ENCODE assay signal across 8 mouse cellular contexts in the genomic region with DNA sequence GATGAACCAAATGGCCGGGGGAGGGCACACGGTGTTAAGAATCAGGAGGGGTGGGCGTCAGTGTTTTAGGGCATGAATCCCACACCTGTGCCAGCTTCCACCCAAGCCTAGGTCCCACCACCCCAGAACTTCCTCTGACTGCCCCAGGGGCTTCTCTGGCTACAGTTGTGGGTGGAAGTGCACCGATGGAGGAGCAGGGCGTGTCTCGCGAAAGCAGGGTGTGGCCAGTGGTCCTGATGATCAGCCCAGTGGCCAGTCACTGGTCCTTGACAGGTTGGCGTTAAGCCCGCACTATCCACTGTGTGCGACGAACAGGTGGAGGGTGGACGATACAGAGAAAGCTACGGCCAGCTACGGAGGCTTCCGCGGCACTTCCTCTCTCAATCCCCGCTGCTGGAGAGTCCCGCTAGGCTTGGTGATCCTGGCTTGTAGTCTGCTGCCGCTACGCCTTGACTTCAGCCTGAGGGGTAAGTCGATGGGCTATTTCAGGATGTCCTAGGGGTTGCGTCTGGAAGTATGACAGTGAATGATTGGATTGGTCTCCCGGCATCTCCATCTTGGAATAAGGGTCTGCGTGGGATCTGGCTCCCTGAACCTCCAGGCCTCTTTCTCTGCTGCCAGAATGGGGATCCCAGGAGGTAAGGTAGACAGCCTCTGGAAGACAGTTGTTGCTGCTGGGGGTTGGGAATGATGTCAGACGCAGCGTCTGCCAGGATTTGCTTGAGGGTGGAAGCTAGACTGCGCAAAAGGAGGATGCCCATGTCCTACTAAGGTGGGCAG. TPM values are rescaled to one million over a fixed set of nuclear protein-coding genes. Genes with fewer than 3 reads are reported as not detected.
DNase-seq lines count a peak whose midpoint lies in the region; ATAC-seq lines count a peak whose summit lies in the region.

No protein-coding gene starts in this region.

- peak overlapping the region; percentile 61 for H3K9ac ChIP-seq in kidney, embryonic 16.5 days (replicated peaks; ENCODE audit: low read length)
- H3K9ac ChIP-seq in liver, embryonic 11.5 days (ENCODE audit: low read depth, low read length): peak overlapping the region; percentile 61
- peak overlapping the region; percentile 29 for H3K9ac ChIP-seq in stomach, embryonic 15.5 days

- H3K4me1 ChIP-seq in kidney, embryonic 16.5 days (ENCODE audit: insufficient read depth, low read length): peaks cover 10% of the 10 kb centered on the region; the same call in 1 of the 2 replicates
- H3K4me1 ChIP-seq in liver, embryonic 11.5 days (replicated peaks; ENCODE audit: control insufficient read depth, insufficient read depth, low read length): peaks cover 22% of the 10 kb centered on the region
- peaks cover 9% of the 10 kb centered on the region; the same call in 1 of the 2 replicates for H3K4me1 ChIP-seq in stomach, embryonic 15.5 days

- H3K4me3 ChIP-seq in kidney, embryonic 16.5 days (ENCODE audit: low read length): peak overlapping the region; percentile 65
- H3K4me3 ChIP-seq in liver, embryonic 11.5 days (ENCODE audit: low read depth, low read length): peak overlapping the region; percentile 61
- H3K4me3 ChIP-seq in stomach, embryonic 15.5 days (replicated peaks): peak overlapping the region; percentile 50

- 5% methylated on average over 27 of the region's 27 CpGs for WGBS in kidney, embryonic 16.5 days
- 3% methylated on average over 27 of the region's 27 CpGs for WGBS in liver, embryonic 11.5 days
- 5% methylated on average over 27 of the region's 27 CpGs for WGBS in stomach, embryonic 15.5 days

- H3K36me3 ChIP-seq in kidney, embryonic 16.5 days (ENCODE audit: insufficient read depth, low read length): no peaks in the 10 kb centered on the region
- no peaks in the 10 kb centered on the region for H3K36me3 ChIP-seq in liver, embryonic 11.5 days (ENCODE audit: control insufficient read depth, insufficient read depth, low read length)
- no peaks in the 10 kb centered on the region for H3K36me3 ChIP-seq in stomach, embryonic 15.5 days

- peak overlapping the region; percentile 99 for H3K4me2 ChIP-seq in kidney, embryonic 16.5 days (replicated peaks; ENCODE audit: low read depth, low read length)
- peak overlapping the region; percentile 100 for H3K4me2 ChIP-seq in liver, embryonic 11.5 days
- peak overlapping the region; percentile 98 for H3K4me2 ChIP-seq in stomach, embryonic 15.5 days

- H3K9me3 ChIP-seq in kidney, embryonic 16.5 days (ENCODE audit: low read length): 0 out of 2 replicates have a peak, but pooled peaks cover 2% of the 10 kb centered on the region
- no peaks in the 10 kb centered on the region for H3K9me3 ChIP-seq in liver, embryonic 11.5 days (ENCODE audit: control insufficient read depth, low read length)
- H3K9me3 ChIP-seq in stomach, embryonic 15.5 days: no peaks in the 10 kb centered on the region

- peak; percentile 30 for DNase-seq in ovary, postnatal 36 days (ENCODE audit: low spot score)
- DNase-seq in ovary, postnatal 10 days (ENCODE audit: low spot score): no peak
- peak; percentile 33 for DNase-seq in embryo, embryonic 11 days
- DNase-seq in liver, embryonic 11.5 days (ENCODE audit: low spot score): peak; percentile 56

- H3K27me3 ChIP-seq in kidney, embryonic 16.5 days (ENCODE audit: insufficient read depth, low read length): peaks cover 4% of the 10 kb centered on the region
- no peaks in the 10 kb centered on the region for H3K27me3 ChIP-seq in liver, embryonic 11.5 days (replicated peaks; ENCODE audit: control insufficient read depth, insufficient read depth, low read length)
- 0 out of 2 replicates have a peak, but pooled peaks cover 7% of the 10 kb centered on the region for H3K27me3 ChIP-seq in stomach, embryonic 15.5 days (replicated peaks)

- H3K27ac ChIP-seq in kidney, embryonic 16.5 days (ENCODE audit: low read length): no peak overlapping the region
- H3K27ac ChIP-seq in liver, embryonic 11.5 days (ENCODE audit: low read depth, low read length): peak overlapping the region; percentile 75
- peak overlapping the region; percentile 48; the same call in 1 of the 2 replicates for H3K27ac ChIP-seq in stomach, embryonic 15.5 days

- peak; percentile 38 for ATAC-seq in granulocyte monocyte progenitor cell, adult 5-6 weeks (replicated peaks; ENCODE audit: poor library complexity, severe bottlenecking)
- peak; percentile 80 for ATAC-seq in kidney, embryonic 16.5 days (ENCODE audit: low FRiP score, low TSS enrichment)
- peak; percentile 42 for ATAC-seq in liver, embryonic 11.5 days (replicated peaks; ENCODE audit: low FRiP score)
- peak; percentile 47 for ATAC-seq in monocyte, adult 5-6 weeks (replicated peaks; ENCODE audit: insufficient number of reproducible peaks, low FRiP score, low TSS enrichment, poor library complexity, severe bottlenecking)
- peak; percentile 46 for ATAC-seq in stomach, embryonic 15.5 days (ENCODE audit: insufficient read depth, low FRiP score, low read depth)

RNA-seq across cellular contexts. Expression of gene Trpv2, which starts 1.6 kb away (rescaled TPM):
- total RNA-seq in granulocyte monocyte progenitor cell, adult 5-6 weeks (2014; fragmentation: Nextera tagmentation): 13.8 and 17.5 TPM in 2 replicates
- 9.2 and 10.7 TPM in 2 replicates for total RNA-seq in granulocyte monocyte progenitor cell, adult 5-6 weeks (2017)
- polyA plus RNA-seq in kidney, embryonic 16.5 days (2015; fragmentation: Nextera tagmentation; extraction: Ambion mirVana): 4.6 and 6.6 TPM in 2 replicates
- 9.7 and 10.9 TPM in 2 replicates for polyA plus RNA-seq in liver, embryonic 11.5 days (2014; fragmentation: Nextera tagmentation; extraction: Ambion mirVana)
- 33.3 to 61.4 TPM (median 38.2 TPM) in 3 replicates for total RNA-seq in monocyte, adult 5-6 weeks (2017)
- 13.4 and 14.6 TPM in 2 replicates for polyA plus RNA-seq in stomach, embryonic 15.5 days (2015; fragmentation: Nextera tagmentation; extraction: Ambion mirVana)

RNA-seq across cellular contexts. Expression of gene Ubb, which starts 24.9 kb away (rescaled TPM):
- 870 and 954 TPM in 2 replicates for total RNA-seq in granulocyte monocyte progenitor cell, adult 5-6 weeks (2014; fragmentation: Nextera tagmentation)
- 1,051 and 1,247 TPM in 2 replicates for total RNA-seq in granulocyte monocyte progenitor cell, adult 5-6 weeks (2017)
- 3,284 and 3,391 TPM in 2 replicates for polyA plus RNA-seq in kidney, embryonic 16.5 days (2015; fragmentation: Nextera tagmentation; extraction: Ambion mirVana)
- 2,001 and 2,023 TPM in 2 replicates for polyA plus RNA-seq in liver, embryonic 11.5 days (2014; fragmentation: Nextera tagmentation; extraction: Ambion mirVana)
- total RNA-seq in monocyte, adult 5-6 weeks (2017): 1,289 to 1,782 TPM (median 1,376 TPM) in 3 replicates
- polyA plus RNA-seq in stomach, embryonic 15.5 days (2015; fragmentation: Nextera tagmentation; extraction: Ambion mirVana): 2,363 and 2,756 TPM in 2 replicates

RNA-seq across cellular contexts. Expression of gene Cenpv, which starts 36.8 kb away (rescaled TPM):
- total RNA-seq in granulocyte monocyte progenitor cell, adult 5-6 weeks (2014; fragmentation: Nextera tagmentation): 25.2 and 30.3 TPM in 2 replicates
- 12.8 and 15.7 TPM in 2 replicates for total RNA-seq in granulocyte monocyte progenitor cell, adult 5-6 weeks (2017)
- 7.6 and 17.7 TPM in 2 replicates for polyA plus RNA-seq in kidney, embryonic 16.5 days (2015; fragmentation: Nextera tagmentation; extraction: Ambion mirVana)
- polyA plus RNA-seq in liver, embryonic 11.5 days (2014; fragmentation: Nextera tagmentation; extraction: Ambion mirVana): 34.3 and 38.4 TPM in 2 replicates
- 6.1 to 14.6 TPM in 2 of 3 replicates, not detected in the other for total RNA-seq in monocyte, adult 5-6 weeks (2017)
- 29.0 and 30.3 TPM in 2 replicates for polyA plus RNA-seq in stomach, embryonic 15.5 days (2015; fragmentation: Nextera tagmentation; extraction: Ambion mirVana)
